Mouse (Mus musculus): ENCODE measurements around the gene Frs2. TPM values are rescaled to one million over a fixed set of nuclear protein-coding genes. Genes with fewer than 3 reads are reported as not detected.

Gene Frs2
- polyA plus RNA-seq, 1 experiment from 2014 or later: 18.5 TPM

DNA sequence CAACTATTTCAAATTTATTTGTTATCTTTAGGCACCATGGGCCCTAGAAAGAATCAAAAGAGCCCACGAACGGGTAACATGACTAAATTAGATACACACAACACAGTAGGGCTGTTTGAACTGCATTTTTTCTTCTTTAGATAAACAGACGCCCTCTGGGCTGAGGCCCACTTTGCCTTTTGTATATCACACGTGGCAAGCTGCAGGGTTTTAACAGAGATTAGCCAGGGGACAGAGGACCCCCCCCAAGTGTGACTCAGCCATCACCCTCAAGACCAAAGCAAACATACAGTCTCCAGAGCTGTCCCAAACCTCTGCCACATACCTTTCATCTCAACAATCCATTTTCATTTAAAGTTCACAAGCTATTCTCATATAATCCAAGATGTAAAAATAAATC is 42.1 kb downstream of the Frs2 start:
- Histone ChIP-seq H3K4me3 (ENCODE audit: low read depth, low read length) (no peak overlapping the region), H3K4me1 (replicated peaks; ENCODE audit: control insufficient read depth, insufficient read depth, low read length) (peaks cover 4% of the 10 kb centered on the region; the same call in 1 of the 2 replicates), H3K27ac (ENCODE audit: low read depth, low read length) (no peak overlapping the region), H3K9ac (ENCODE audit: low read depth, low read length) (no peak overlapping the region), H3K36me3 (ENCODE audit: control insufficient read depth, insufficient read depth) (no peaks in the 10 kb centered on the region), H3K27me3 (replicated peaks; ENCODE audit: control insufficient read depth, insufficient read depth, low read length) (no peaks in the 10 kb centered on the region), H3K4me2 (replicated peaks; ENCODE audit: low read depth) (no peak overlapping the region), H3K9me3 (ENCODE audit: control insufficient read depth) (no peaks in the 10 kb centered on the region)
- WGBS: 19% methylated on average over 4 of the region's 4 CpGs
- no peak for ATAC-seq
- no peak for TF ChIP-seq CTCF (IDR thresholded peaks at IDR 0.05; ENCODE audit: low read depth)

- Histone ChIP-seq H3K9me3 (ENCODE audit: control insufficient read depth) (no peaks in the 10 kb centered on the region), H3K4me1 (replicated peaks; ENCODE audit: control insufficient read depth, insufficient read depth, low read length) (peaks cover 4% of the 10 kb centered on the region; the same call in 1 of the 2 replicates), H3K36me3 (ENCODE audit: control insufficient read depth, insufficient read depth) (no peaks in the 10 kb centered on the region), H3K27me3 (replicated peaks; ENCODE audit: control insufficient read depth, insufficient read depth, low read length) (no peaks in the 10 kb centered on the region), H3K9ac (ENCODE audit: low read depth, low read length) (no peak overlapping the region), H3K27ac (ENCODE audit: low read depth, low read length) (no peak overlapping the region), H3K4me3 (ENCODE audit: low read depth, low read length) (no peak overlapping the region), H3K4me2 (replicated peaks; ENCODE audit: low read depth) (no peak overlapping the region)
- no peak for TF ChIP-seq CTCF (IDR thresholded peaks at IDR 0.05; ENCODE audit: low read depth)
- WGBS: 19% methylated on average over 4 of the region's 4 CpGs
- ATAC-seq: no peak
Measured at GRCm38 (mm10) chr10:117105015-117105414, 43.3 kb downstream of the Frs2 start.

- no peaks in the 10 kb centered on the region for H3K9me3 ChIP-seq (ENCODE audit: control insufficient read depth)
- H3K27ac ChIP-seq (ENCODE audit: low read depth, low read length): no peak overlapping the region
- no peaks in the 10 kb centered on the region for H3K27me3 ChIP-seq (replicated peaks; ENCODE audit: control insufficient read depth, insufficient read depth, low read length)
- H3K9ac ChIP-seq (ENCODE audit: low read depth, low read length): no peak overlapping the region
- H3K36me3 ChIP-seq (ENCODE audit: control insufficient read depth, insufficient read depth): no peaks in the 10 kb centered on the region
- H3K4me3 ChIP-seq (ENCODE audit: low read depth, low read length): no peak overlapping the region
- H3K4me1 ChIP-seq (replicated peaks; ENCODE audit: control insufficient read depth, insufficient read depth, low read length): peaks cover 4% of the 10 kb centered on the region; the same call in 1 of the 2 replicates
- TF ChIP-seq CTCF (IDR thresholded peaks at IDR 0.05; ENCODE audit: low read depth): no peak
- no peak overlapping the region for H3K4me2 ChIP-seq (replicated peaks; ENCODE audit: low read depth)
- ATAC-seq: 0 out of 2 replicates have a peak, but pooled peaks have one; percentile 19
Measured at GRCm38 (mm10) chr10:117103854-117104598, 44.3 kb downstream of the Frs2 start.

DNA sequence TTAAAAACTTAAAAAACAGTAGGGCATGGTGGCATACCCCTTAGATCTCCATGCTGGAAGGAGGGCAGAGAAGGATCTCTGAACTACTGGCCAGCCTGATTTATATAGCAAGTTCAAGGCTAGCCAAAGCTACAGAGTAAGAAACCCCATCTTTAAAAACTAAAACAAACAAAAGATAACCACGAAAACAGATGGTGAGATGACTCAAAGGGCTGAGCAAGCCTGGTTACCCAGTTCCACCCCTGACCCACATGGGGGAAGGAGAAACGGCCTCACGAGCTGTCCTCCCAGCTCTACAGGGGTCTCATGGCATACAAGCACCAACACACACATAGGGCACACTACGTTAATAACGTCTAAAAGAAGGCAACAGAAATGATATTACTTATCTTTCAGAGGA is 48.2 kb downstream of the Frs2 start:
- Histone ChIP-seq H3K36me3 (ENCODE audit: control insufficient read depth, insufficient read depth) (peaks cover 4% of the 10 kb centered on the region; the same call in 1 of the 2 replicates), H3K27ac (ENCODE audit: low read depth, low read length) (no peak overlapping the region), H3K4me1 (replicated peaks; ENCODE audit: control insufficient read depth, insufficient read depth, low read length) (peaks cover 3% of the 10 kb centered on the region; the same call in 1 of the 2 replicates), H3K4me3 (ENCODE audit: low read depth, low read length) (no peak overlapping the region), H3K9me3 (ENCODE audit: control insufficient read depth) (no peaks in the 10 kb centered on the region), H3K4me2 (replicated peaks; ENCODE audit: low read depth) (no peak overlapping the region), H3K9ac (ENCODE audit: low read depth, low read length) (no peak overlapping the region), H3K27me3 (replicated peaks; ENCODE audit: control insufficient read depth, insufficient read depth, low read length) (no peaks in the 10 kb centered on the region)
- ATAC-seq: no peak
- TF ChIP-seq CTCF (IDR thresholded peaks at IDR 0.05; ENCODE audit: low read depth): no peak
- WGBS: 70% methylated on average over 5 of the region's 5 CpGs

DNA sequence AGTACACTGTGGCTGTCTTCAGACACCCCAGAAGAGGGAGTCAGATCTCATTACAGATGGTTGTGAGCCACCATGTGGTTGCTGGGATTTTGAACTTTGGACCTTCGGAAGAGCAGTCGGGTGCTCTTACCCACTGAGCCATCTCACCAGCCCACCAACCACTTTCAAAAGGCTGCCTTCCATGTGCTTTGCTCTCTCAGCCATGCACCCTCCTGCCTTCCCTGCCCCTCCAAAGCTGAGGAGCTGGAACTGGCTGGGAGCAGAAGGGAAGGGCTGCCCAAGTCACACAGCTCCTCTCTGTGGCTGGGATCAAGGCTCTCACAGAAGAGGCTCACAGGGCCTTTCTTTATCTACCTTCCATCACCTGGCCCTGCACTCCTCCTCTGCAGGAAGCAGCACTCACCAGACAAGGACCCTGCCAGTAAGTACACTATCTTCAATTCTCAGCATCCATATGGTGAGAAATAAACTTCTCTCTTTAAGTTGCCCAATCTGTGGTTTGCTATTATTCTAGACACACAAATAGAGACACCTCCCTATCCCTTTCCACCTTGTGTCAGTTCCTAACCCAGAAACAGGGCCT is 51.1 kb downstream of the Frs2 start:
- Histone ChIP-seq H3K4me1 (replicated peaks; ENCODE audit: control insufficient read depth, insufficient read depth, low read length) (no peaks in the 10 kb centered on the region), H3K9me3 (ENCODE audit: control insufficient read depth) (no peaks in the 10 kb centered on the region), H3K4me2 (replicated peaks; ENCODE audit: low read depth) (no peak overlapping the region), H3K4me3 (ENCODE audit: low read depth, low read length) (no peak overlapping the region), H3K9ac (ENCODE audit: low read depth, low read length) (no peak overlapping the region), H3K36me3 (ENCODE audit: control insufficient read depth, insufficient read depth) (peaks cover 16% of the 10 kb centered on the region), H3K27ac (ENCODE audit: low read depth, low read length) (no peak overlapping the region), H3K27me3 (replicated peaks; ENCODE audit: control insufficient read depth, insufficient read depth, low read length) (no peaks in the 10 kb centered on the region)
- WGBS: 69% methylated on average over 2 of the region's 2 CpGs
- no peak for ATAC-seq
- TF ChIP-seq CTCF (IDR thresholded peaks at IDR 0.05; ENCODE audit: low read depth): no peak

DNA sequence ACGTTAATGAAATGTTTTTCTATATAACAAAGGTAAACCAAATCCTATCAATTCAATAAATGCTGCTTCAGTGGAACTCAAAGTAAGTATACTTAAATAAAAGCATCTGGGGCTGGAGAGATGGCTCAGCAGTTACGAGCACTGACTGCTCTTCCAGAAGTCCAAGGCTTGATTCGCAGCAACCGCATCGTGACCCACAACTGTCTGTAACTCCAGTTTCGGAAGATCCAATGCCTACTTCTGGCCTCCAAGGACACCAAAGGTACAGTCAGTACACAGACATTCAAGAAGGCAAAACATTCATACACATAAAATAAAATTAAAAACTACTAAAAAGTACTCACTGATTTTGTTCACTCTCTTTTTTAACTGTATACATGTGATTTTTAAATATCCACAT is 52.2 kb downstream of the Frs2 start:
- no peak for ATAC-seq
- TF ChIP-seq CTCF (IDR thresholded peaks at IDR 0.05; ENCODE audit: low read depth): no peak
- H3K27me3 ChIP-seq (replicated peaks; ENCODE audit: control insufficient read depth, insufficient read depth, low read length): no peaks in the 10 kb centered on the region
- WGBS: 85% methylated on average over 6 of the region's 6 CpGs
- H3K4me3 ChIP-seq (ENCODE audit: low read depth, low read length): no peak overlapping the region
- no peak overlapping the region for H3K9ac ChIP-seq (ENCODE audit: low read depth, low read length)
- no peak overlapping the region for H3K4me2 ChIP-seq (replicated peaks; ENCODE audit: low read depth)
- H3K27ac ChIP-seq (ENCODE audit: low read depth, low read length): no peak overlapping the region
- no peaks in the 10 kb centered on the region for H3K4me1 ChIP-seq (replicated peaks; ENCODE audit: control insufficient read depth, insufficient read depth, low read length)
- peaks cover 16% of the 10 kb centered on the region for H3K36me3 ChIP-seq (ENCODE audit: control insufficient read depth, insufficient read depth)
- no peaks in the 10 kb centered on the region for H3K9me3 ChIP-seq (ENCODE audit: control insufficient read depth)
